Mouse (Mus musculus): ENCODE measurements around the gene Uba3. TPM values are rescaled to one million over a fixed set of nuclear protein-coding genes. Genes with fewer than 3 reads are reported as not detected.

Gene Uba3
- polyA plus RNA-seq, 1 experiment from 2014 or later, result 111 TPM

- Histone ChIP-seq H3K4me2 (replicated peaks; ENCODE audit: low read depth, low read length) (no peak overlapping the region), H3K4me3 (ENCODE audit: low read depth, low read length) (no peak overlapping the region), H3K9ac (ENCODE audit: low read depth, low read length) (no peak overlapping the region), H3K36me3 (ENCODE audit: control insufficient read depth, insufficient read depth, low read length) (no peaks in the 10 kb centered on the region), H3K9me3 (ENCODE audit: control insufficient read depth, low read length) (no peaks in the 10 kb centered on the region), H3K27me3 (ENCODE audit: control insufficient read depth, insufficient read depth, low read length) (no peaks in the 10 kb centered on the region), H3K27ac (ENCODE audit: low read depth, low read length) (no peak overlapping the region), H3K4me1 (replicated peaks; ENCODE audit: control insufficient read depth, insufficient read depth, low read length) (no peaks in the 10 kb centered on the region)
- ATAC-seq (ENCODE audit: low FRiP score) (no peak), DNase-seq (ENCODE audit: low spot score) (no peak)
- 80% methylated on average over 4 of the region's 4 CpGs for WGBS
Measured at GRCm38 (mm10) chr6:97207085-97207484, 1.6 kb upstream of the Uba3 start.

GRCm38 (mm10) chr6:97204952-97205351, 495 bp downstream of the Uba3 start:
- ATAC-seq (ENCODE audit: low FRiP score), result peak; percentile 74
- peak overlapping the region; percentile 82 for H3K4me3 ChIP-seq (ENCODE audit: low read depth, low read length)
- peak overlapping the region; percentile 80 for H3K27ac ChIP-seq (ENCODE audit: low read depth, low read length)
- no peaks in the 10 kb centered on the region for H3K27me3 ChIP-seq (ENCODE audit: control insufficient read depth, insufficient read depth, low read length)
- peak overlapping the region; percentile 99 for H3K9ac ChIP-seq (ENCODE audit: low read depth, low read length)
- H3K4me2 ChIP-seq (replicated peaks; ENCODE audit: low read depth, low read length), result peak overlapping the region; percentile 57
- under 1% methylated on average over 16 of the region's 16 CpGs for WGBS
- H3K4me1 ChIP-seq (replicated peaks; ENCODE audit: control insufficient read depth, insufficient read depth, low read length), result no peaks in the 10 kb centered on the region
- DNase-seq (ENCODE audit: low spot score), result peak; percentile 53
- no peaks in the 10 kb centered on the region for H3K9me3 ChIP-seq (ENCODE audit: control insufficient read depth, low read length)
- H3K36me3 ChIP-seq (ENCODE audit: control insufficient read depth, insufficient read depth, low read length), result no peaks in the 10 kb centered on the region

- WGBS, result 16% methylated on average over 9 of the region's 9 CpGs
- H3K27ac ChIP-seq (ENCODE audit: low read depth, low read length), result no peak overlapping the region
- H3K4me2 ChIP-seq (replicated peaks; ENCODE audit: low read depth, low read length), result peak overlapping the region; percentile 57
Measured at GRCm38 (mm10) chr6:97204252-97204869, 1.1 kb downstream of the Uba3 start.

GRCm38 (mm10) chr6:97202477-97202876, 3.0 kb downstream of the Uba3 start:
- H3K4me1 ChIP-seq (replicated peaks; ENCODE audit: control insufficient read depth, insufficient read depth, low read length), result no peaks in the 10 kb centered on the region
- H3K4me3 ChIP-seq (ENCODE audit: low read depth, low read length), result no peak overlapping the region
- H3K27ac ChIP-seq (ENCODE audit: low read depth, low read length), result no peak overlapping the region
- ATAC-seq (ENCODE audit: low FRiP score) (no peak), DNase-seq (ENCODE audit: low spot score) (no peak)
- no peaks in the 10 kb centered on the region for H3K27me3 ChIP-seq (ENCODE audit: control insufficient read depth, insufficient read depth, low read length)
- no peaks in the 10 kb centered on the region for H3K36me3 ChIP-seq (ENCODE audit: control insufficient read depth, insufficient read depth, low read length)
- H3K4me2 ChIP-seq (replicated peaks; ENCODE audit: low read depth, low read length), result no peak overlapping the region
- H3K9ac ChIP-seq (ENCODE audit: low read depth, low read length), result no peak overlapping the region
- 94% methylated on average over 3 of the region's 3 CpGs for WGBS
- no peaks in the 10 kb centered on the region for H3K9me3 ChIP-seq (ENCODE audit: control insufficient read depth, low read length)

More at GRCm38 (mm10) chr6:97204252-97204869, 1.1 kb downstream of the Uba3 start:
- H3K9ac ChIP-seq (ENCODE audit: low read depth, low read length), result peak overlapping the region; percentile 99
- no peaks in the 10 kb centered on the region for H3K9me3 ChIP-seq (ENCODE audit: control insufficient read depth, low read length)
- no peaks in the 10 kb centered on the region for H3K36me3 ChIP-seq (ENCODE audit: control insufficient read depth, insufficient read depth, low read length)
- peak overlapping the region; percentile 82 for H3K4me3 ChIP-seq (ENCODE audit: low read depth, low read length)
- no peaks in the 10 kb centered on the region for H3K4me1 ChIP-seq (replicated peaks; ENCODE audit: control insufficient read depth, insufficient read depth, low read length)
- no peak for ATAC-seq (ENCODE audit: low FRiP score)
- no peaks in the 10 kb centered on the region for H3K27me3 ChIP-seq (ENCODE audit: control insufficient read depth, insufficient read depth, low read length)
- DNase-seq (ENCODE audit: low spot score), result peak; percentile 16

- Histone ChIP-seq H3K27me3 (ENCODE audit: control insufficient read depth, insufficient read depth, low read length) (no peaks in the 10 kb centered on the region), H3K36me3 (ENCODE audit: control insufficient read depth, insufficient read depth, low read length) (peaks cover 7% of the 10 kb centered on the region; the same call in 1 of the 2 replicates), H3K4me3 (ENCODE audit: low read depth, low read length) (no peak overlapping the region), H3K9ac (ENCODE audit: low read depth, low read length) (no peak overlapping the region), H3K27ac (ENCODE audit: low read depth, low read length) (no peak overlapping the region), H3K4me2 (replicated peaks; ENCODE audit: low read depth, low read length) (no peak overlapping the region), H3K4me1 (replicated peaks; ENCODE audit: control insufficient read depth, insufficient read depth, low read length) (no peaks in the 10 kb centered on the region), H3K9me3 (ENCODE audit: control insufficient read depth, low read length) (no peaks in the 10 kb centered on the region)
- WGBS, result 55% methylated on average over 3 of the region's 3 CpGs
- ATAC-seq (ENCODE audit: low FRiP score) (no peak), DNase-seq (ENCODE audit: low spot score) (no peak)
Measured at GRCm38 (mm10) chr6:97200437-97200836, 5.0 kb downstream of the Uba3 start.

- peak overlapping the region; percentile 95 for H3K9ac ChIP-seq (ENCODE audit: low read depth, low read length)
- H3K27ac ChIP-seq (ENCODE audit: low read depth, low read length), result peak overlapping the region; percentile 92
- WGBS, result 11% methylated on average over 11 of the region's 11 CpGs
- H3K4me3 ChIP-seq (ENCODE audit: low read depth, low read length), result peak overlapping the region; percentile 85
- DNase-seq (ENCODE audit: low spot score) (no peak), ATAC-seq (ENCODE audit: low FRiP score) (no peak; the same call in 1 of the 2 replicates)
- peak overlapping the region; percentile 78 for H3K4me2 ChIP-seq (replicated peaks; ENCODE audit: low read depth, low read length)
- no peaks in the 10 kb centered on the region for H3K9me3 ChIP-seq (ENCODE audit: control insufficient read depth, low read length)
- H3K36me3 ChIP-seq (ENCODE audit: control insufficient read depth, insufficient read depth, low read length), result no peaks in the 10 kb centered on the region
- no peaks in the 10 kb centered on the region for H3K27me3 ChIP-seq (ENCODE audit: control insufficient read depth, insufficient read depth, low read length)
- H3K4me1 ChIP-seq (replicated peaks; ENCODE audit: control insufficient read depth, insufficient read depth, low read length), result no peaks in the 10 kb centered on the region; the same call in 1 of the 2 replicates
Measured at GRCm38 (mm10) chr6:97179367-97179828, 26.0 kb downstream of the Uba3 start.

- ATAC-seq (ENCODE audit: low FRiP score) (peak; percentile 97), DNase-seq (ENCODE audit: low spot score) (peak; percentile 97)
- H3K9me3 ChIP-seq (ENCODE audit: control insufficient read depth, low read length), result no peaks in the 10 kb centered on the region
- H3K4me2 ChIP-seq (replicated peaks; ENCODE audit: low read depth, low read length), result peak within 1 kb of the TSS; percentile 78
- H3K4me3 ChIP-seq (ENCODE audit: low read depth, low read length), result peak within 1 kb of the TSS; percentile 85
- no peaks in the 10 kb centered on the region for H3K36me3 ChIP-seq (ENCODE audit: control insufficient read depth, insufficient read depth, low read length)
- H3K4me1 ChIP-seq (replicated peaks; ENCODE audit: control insufficient read depth, insufficient read depth, low read length), result no peaks in the 10 kb centered on the region; the same call in 1 of the 2 replicates
- peak within 1 kb of the TSS; percentile 92 for H3K27ac ChIP-seq (ENCODE audit: low read depth, low read length)
- H3K9ac ChIP-seq (ENCODE audit: low read depth, low read length), result peak within 1 kb of the TSS; percentile 95
- under 1% methylated on average over 63 of the region's 80 CpGs for WGBS
- H3K27me3 ChIP-seq (ENCODE audit: control insufficient read depth, insufficient read depth, low read length), result no peaks in the 10 kb centered on the region
Measured at GRCm38 (mm10) chr6:97178491-97179366, 26.7 kb downstream of the Uba3 start, which contains the start of gene Tmf1. TSS of gene Tmf1 (minus strand) at chr6:97179122.

GRCm38 (mm10) chr6:97175716-97176115, 29.7 kb downstream of the Uba3 start:
- peaks cover 5% of the 10 kb centered on the region; the same call in 1 of the 2 replicates for H3K36me3 ChIP-seq (ENCODE audit: control insufficient read depth, insufficient read depth, low read length)
- no peak overlapping the region for H3K4me2 ChIP-seq (replicated peaks; ENCODE audit: low read depth, low read length)
- H3K4me3 ChIP-seq (ENCODE audit: low read depth, low read length), result no peak overlapping the region
- DNase-seq (ENCODE audit: low spot score) (no peak), ATAC-seq (ENCODE audit: low FRiP score) (no peak)
- 89% methylated on average over 11 of the region's 11 CpGs for WGBS
- no peaks in the 10 kb centered on the region; the same call in 1 of the 2 replicates for H3K4me1 ChIP-seq (replicated peaks; ENCODE audit: control insufficient read depth, insufficient read depth, low read length)
- no peaks in the 10 kb centered on the region for H3K27me3 ChIP-seq (ENCODE audit: control insufficient read depth, insufficient read depth, low read length)
- H3K9ac ChIP-seq (ENCODE audit: low read depth, low read length), result no peak overlapping the region
- H3K9me3 ChIP-seq (ENCODE audit: control insufficient read depth, low read length), result no peaks in the 10 kb centered on the region
- H3K27ac ChIP-seq (ENCODE audit: low read depth, low read length), result no peak overlapping the region

Data from hindbrain, embryonic 11.5 days (tissue).